Mouse (Mus musculus): ENCODE results near the gene Ubxn7. TPM values are rescaled to one million over a fixed set of nuclear protein-coding genes. Genes with fewer than 3 reads are reported as not detected.
A peak's percentile ranks its signal among the peaks of the same experiment; 100 is the strongest.

The Ubxn7 gene
- polyA plus RNA-seq, 1 experiment, result 11.9 TPM

- peaks cover 80% of the 10 kb centered on the region for H3K79me2 ChIP-seq (ENCODE audit: control insufficient read depth, insufficient read depth)
- no peaks in the 10 kb centered on the region for H3K27me3 ChIP-seq (ENCODE audit: control insufficient read depth, insufficient read depth, insufficient read length)
- H3K4me2 ChIP-seq (ENCODE audit: low read depth), result no peak overlapping the region
- no peak overlapping the region for H3ac ChIP-seq (ENCODE audit: control insufficient read depth, insufficient read length)
- H3K4me3 ChIP-seq, result no peak overlapping the region
- H3K36me3 ChIP-seq (ENCODE audit: control insufficient read depth, insufficient read depth), result no peaks in the 10 kb centered on the region
- TF ChIP-seq MAX (IDR thresholded peaks at IDR 0.05; ENCODE audit: low read depth), result no peak
- no peak for TF ChIP-seq E2F4 (IDR thresholded peaks at IDR 0.05; ENCODE audit: insufficient read depth)
- no peak for TF ChIP-seq MYOD1 (IDR thresholded peaks at IDR 0.05; ENCODE audit: control insufficient read depth in 1 of 3, insufficient read length in 2 of 3, low read depth in 2 of 3)
- TF ChIP-seq TCF3 (IDR thresholded peaks at IDR 0.05; ENCODE audit: insufficient read length, low read depth), result no peak
- TF ChIP-seq POLR2AphosphoS2 (IDR thresholded peaks at IDR 0.05; ENCODE audit: insufficient read length, low read depth), result no peak
- TF ChIP-seq USF1 (IDR thresholded peaks at IDR 0.05; ENCODE audit: low read depth), result no peak
- no peak for TF ChIP-seq MYOG (IDR thresholded peaks at IDR 0.05; ENCODE audit: control insufficient read depth in 1 of 3, insufficient read depth in 1 of 3, insufficient read length in 2 of 3, low read depth in 2 of 3)
- no peak for TF ChIP-seq SRF (IDR thresholded peaks at IDR 0.05; ENCODE audit: control insufficient read depth, insufficient read length, low read depth)
- TF ChIP-seq TCF12 (IDR thresholded peaks at IDR 0.05; ENCODE audit: insufficient read depth, poor library complexity, severe bottlenecking), result no peak
- no peak for TF ChIP-seq CEBPB (IDR thresholded peaks at IDR 0.05; ENCODE audit: insufficient read depth, poor library complexity, severe bottlenecking)
- TF ChIP-seq POLR2A (IDR thresholded peaks at IDR 0.05; ENCODE audit: insufficient read length, low read depth), result no peak
- TF ChIP-seq REST (IDR thresholded peaks at IDR 0.05; ENCODE audit: insufficient read depth, insufficient read length), result no peak
Measured at GRCm38 (mm10) chr16:32336026-32336780, 4.1 kb downstream of the Ubxn7 start.

GRCm38 (mm10) chr16:32337001-32337400 is 4.9 kb downstream of the Ubxn7 start:
- peaks cover 88% of the 10 kb centered on the region for H3K79me2 ChIP-seq (ENCODE audit: control insufficient read depth, insufficient read depth)
- no peak overlapping the region for H3K4me2 ChIP-seq (ENCODE audit: low read depth)
- no peak overlapping the region for H3ac ChIP-seq (ENCODE audit: control insufficient read depth, insufficient read length)
- no peaks in the 10 kb centered on the region for H3K27me3 ChIP-seq (ENCODE audit: control insufficient read depth, insufficient read depth, insufficient read length)
- TF ChIP-seq MYOG (IDR thresholded peaks at IDR 0.05; ENCODE audit: control insufficient read depth in 1 of 3, insufficient read depth in 1 of 3, insufficient read length in 2 of 3, low read depth in 2 of 3) (peak in 1 of 3 experiments; percentile 37), TCF3 (IDR thresholded peaks at IDR 0.05; ENCODE audit: insufficient read length, low read depth) (no peak), REST (IDR thresholded peaks at IDR 0.05; ENCODE audit: insufficient read depth, insufficient read length) (no peak)
- no peaks in the 10 kb centered on the region for H3K36me3 ChIP-seq (ENCODE audit: control insufficient read depth, insufficient read depth)
- no peak overlapping the region for H3K4me3 ChIP-seq

GRCm38 (mm10) chr16:32340451-32340850 is 8.4 kb downstream of the Ubxn7 start:
- peaks cover 93% of the 10 kb centered on the region for H3K79me2 ChIP-seq (ENCODE audit: control insufficient read depth, insufficient read depth)
- TF ChIP-seq MAX (IDR thresholded peaks at IDR 0.05; ENCODE audit: low read depth) (no peak), MYOD1 (IDR thresholded peaks at IDR 0.05; ENCODE audit: control insufficient read depth in 1 of 3, insufficient read length in 2 of 3, low read depth in 2 of 3) (no peak), POLR2AphosphoS2 (IDR thresholded peaks at IDR 0.05; ENCODE audit: insufficient read length, low read depth) (no peak), REST (IDR thresholded peaks at IDR 0.05; ENCODE audit: insufficient read depth, insufficient read length) (no peak), SRF (IDR thresholded peaks at IDR 0.05; ENCODE audit: control insufficient read depth, insufficient read length, low read depth) (no peak), USF1 (IDR thresholded peaks at IDR 0.05; ENCODE audit: low read depth) (no peak), TCF12 (IDR thresholded peaks at IDR 0.05; ENCODE audit: insufficient read depth, poor library complexity, severe bottlenecking) (no peak), E2F4 (IDR thresholded peaks at IDR 0.05; ENCODE audit: insufficient read depth) (no peak), POLR2A (IDR thresholded peaks at IDR 0.05; ENCODE audit: insufficient read length, low read depth) (no peak), CEBPB (IDR thresholded peaks at IDR 0.05; ENCODE audit: insufficient read depth, poor library complexity, severe bottlenecking) (no peak), MYOG (IDR thresholded peaks at IDR 0.05; ENCODE audit: control insufficient read depth in 1 of 3, insufficient read depth in 1 of 3, insufficient read length in 2 of 3, low read depth in 2 of 3) (no peak), TCF3 (IDR thresholded peaks at IDR 0.05; ENCODE audit: insufficient read length, low read depth) (no peak)
- H3K4me2 ChIP-seq (ENCODE audit: low read depth), result peak overlapping the region; percentile 40
- no peak overlapping the region for H3ac ChIP-seq (ENCODE audit: control insufficient read depth, insufficient read length)
- no peak overlapping the region for H3K4me3 ChIP-seq
- H3K36me3 ChIP-seq (ENCODE audit: control insufficient read depth, insufficient read depth), result no peaks in the 10 kb centered on the region
- no peaks in the 10 kb centered on the region for H3K27me3 ChIP-seq (ENCODE audit: control insufficient read depth, insufficient read depth, insufficient read length)

- H3K4me2 ChIP-seq (ENCODE audit: low read depth), result no peak overlapping the region
- H3ac ChIP-seq (ENCODE audit: control insufficient read depth, insufficient read length), result no peak overlapping the region
- H3K79me2 ChIP-seq (ENCODE audit: control insufficient read depth, insufficient read depth), result peaks cover 93% of the 10 kb centered on the region
- TF ChIP-seq TCF3 (IDR thresholded peaks at IDR 0.05; ENCODE audit: insufficient read length, low read depth) (no peak), USF1 (IDR thresholded peaks at IDR 0.05; ENCODE audit: low read depth) (no peak), MYOG (IDR thresholded peaks at IDR 0.05; ENCODE audit: control insufficient read depth in 1 of 3, insufficient read depth in 1 of 3, insufficient read length in 2 of 3, low read depth in 2 of 3) (no peak), E2F4 (IDR thresholded peaks at IDR 0.05; ENCODE audit: insufficient read depth) (no peak), POLR2A (IDR thresholded peaks at IDR 0.05; ENCODE audit: insufficient read length, low read depth) (no peak), POLR2AphosphoS2 (IDR thresholded peaks at IDR 0.05; ENCODE audit: insufficient read length, low read depth) (no peak), MAX (IDR thresholded peaks at IDR 0.05; ENCODE audit: low read depth) (no peak), CEBPB (IDR thresholded peaks at IDR 0.05; ENCODE audit: insufficient read depth, poor library complexity, severe bottlenecking) (no peak), TCF12 (IDR thresholded peaks at IDR 0.05; ENCODE audit: insufficient read depth, poor library complexity, severe bottlenecking) (no peak)
- H3K27me3 ChIP-seq (ENCODE audit: control insufficient read depth, insufficient read depth, insufficient read length), result no peaks in the 10 kb centered on the region
- H3K4me3 ChIP-seq, result no peak overlapping the region
- H3K36me3 ChIP-seq (ENCODE audit: control insufficient read depth, insufficient read depth), result no peaks in the 10 kb centered on the region
Measured at GRCm38 (mm10) chr16:32345521-32345920, 13.5 kb downstream of the Ubxn7 start.

GRCm38 (mm10) chr16:32350776-32351175 is 18.7 kb downstream of the Ubxn7 start:
- H3ac ChIP-seq (ENCODE audit: control insufficient read depth, insufficient read length), result no peak overlapping the region
- no peak overlapping the region for H3K4me2 ChIP-seq (ENCODE audit: low read depth)
- no peak overlapping the region for H3K4me3 ChIP-seq
- H3K36me3 ChIP-seq (ENCODE audit: control insufficient read depth, insufficient read depth), result peaks cover 5% of the 10 kb centered on the region
- H3K27me3 ChIP-seq (ENCODE audit: control insufficient read depth, insufficient read depth, insufficient read length), result no peaks in the 10 kb centered on the region
- TF ChIP-seq REST (IDR thresholded peaks at IDR 0.05; ENCODE audit: insufficient read depth, insufficient read length) (no peak), USF1 (IDR thresholded peaks at IDR 0.05; ENCODE audit: low read depth) (no peak), MYOG (IDR thresholded peaks at IDR 0.05; ENCODE audit: control insufficient read depth in 1 of 3, insufficient read depth in 1 of 3, insufficient read length in 2 of 3, low read depth in 2 of 3) (no peak), POLR2A (IDR thresholded peaks at IDR 0.05; ENCODE audit: insufficient read length, low read depth) (no peak), TCF12 (IDR thresholded peaks at IDR 0.05; ENCODE audit: insufficient read depth, poor library complexity, severe bottlenecking) (no peak), CEBPB (IDR thresholded peaks at IDR 0.05; ENCODE audit: insufficient read depth, poor library complexity, severe bottlenecking) (no peak), MAX (IDR thresholded peaks at IDR 0.05; ENCODE audit: low read depth) (no peak), SRF (IDR thresholded peaks at IDR 0.05; ENCODE audit: control insufficient read depth, insufficient read length, low read depth) (no peak), TCF3 (IDR thresholded peaks at IDR 0.05; ENCODE audit: insufficient read length, low read depth) (no peak), POLR2AphosphoS2 (IDR thresholded peaks at IDR 0.05; ENCODE audit: insufficient read length, low read depth) (no peak), MYOD1 (IDR thresholded peaks at IDR 0.05; ENCODE audit: control insufficient read depth in 1 of 3, insufficient read length in 2 of 3, low read depth in 2 of 3) (no peak)
- peaks cover 58% of the 10 kb centered on the region for H3K79me2 ChIP-seq (ENCODE audit: control insufficient read depth, insufficient read depth)
